19 mouse cellular contexts compared by ENCODE assay signal in genomic region chr2:143853447-143853846, GRCm38 (mm10). TPM values are rescaled to one million over a fixed set of nuclear protein-coding genes. Genes with fewer than 3 reads are reported as not detected.
DNase-seq lines count a peak whose midpoint lies in the region; ATAC-seq and TF ChIP-seq lines count a peak whose summit lies in the region.
"Had no signal": no experiment of that assay in that cellular context is flagged by ENCODE, and none has a peak within 500 bp of the region (broad histone marks: within the 10 kb centered on the region; RNA-seq: fewer than 3 reads in every experiment).

No protein-coding gene starts in this region.

- H3K9me3 ChIP-seq in hindbrain, embryonic 12.5 days (replicated peaks), result no peaks in the 10 kb centered on the region
- H3K9me3 ChIP-seq in hindbrain, embryonic 16.5 days (ENCODE audit: control insufficient read depth, low read length), result no peaks in the 10 kb centered on the region
- no peaks in the 10 kb centered on the region for H3K9me3 ChIP-seq in lung, postnatal 0 days (ENCODE audit: low read length)
- H3K9me3 ChIP-seq: embryonic facial prominence, embryonic 15.5 days; forebrain, embryonic 12.5 days; limb, embryonic 12.5 days had no signal

- no peak overlapping the region for H3K4me2 ChIP-seq in hindbrain, embryonic 12.5 days (replicated peaks)
- no peak overlapping the region for H3K4me2 ChIP-seq in hindbrain, embryonic 16.5 days (ENCODE audit: low read length)
- H3K4me2 ChIP-seq in lung, postnatal 0 days (replicated peaks; ENCODE audit: low read depth, low read length), result no peak overlapping the region
- H3K4me2 ChIP-seq: embryonic facial prominence, embryonic 15.5 days; forebrain, embryonic 12.5 days; limb, embryonic 12.5 days had no signal

- peak; percentile 75 for DNase-seq in lung, postnatal 0 days (ENCODE audit: low spot score)
- no peak for DNase-seq in lung, postnatal 4 days
- no peak for DNase-seq in c-Kit-positive CD71-positive TER-119-positive erythroid progenitor cells, embryonic 14.5 days (ENCODE audit: low spot score)
- DNase-seq: adrenal gland, adult 8-10 months; cerebellum, adult 9-10 months; heart, postnatal 4 days; kidney, adult 18-20 months; kidney, postnatal 4 days; midbrain, embryonic 14.5 days; right cerebral cortex, postnatal 14 days had no signal

- no peak overlapping the region for H3K9ac ChIP-seq in hindbrain, embryonic 12.5 days
- no peak overlapping the region for H3K9ac ChIP-seq in hindbrain, embryonic 16.5 days (ENCODE audit: low read depth, low read length)
- no peak overlapping the region for H3K9ac ChIP-seq in lung, postnatal 0 days (replicated peaks; ENCODE audit: low read depth)
- H3K9ac ChIP-seq: embryonic facial prominence, embryonic 15.5 days; forebrain, embryonic 12.5 days; limb, embryonic 12.5 days had no signal

- peak; percentile 61 for TF ChIP-seq EP300 in lung, postnatal 0 days (IDR thresholded peaks at IDR 0.05)

- 0 out of 2 replicates have a peak, but pooled peaks have one; percentile 22 for ATAC-seq in hindbrain, embryonic 12.5 days (ENCODE audit: low FRiP score)
- ATAC-seq in hindbrain, embryonic 16.5 days, result no peak
- peak; percentile 83 for ATAC-seq in lung, postnatal 0 days
- peak; percentile 84 for ATAC-seq in megakaryocyte, adult 5-6 weeks (ENCODE audit: poor library complexity, severe bottlenecking)
- no peak for ATAC-seq in CD4-positive, CD25-positive, alpha-beta regulatory T cell, adult 4 months
- ATAC-seq in cerebellum, adult (ENCODE audit: insufficient number of reproducible peaks, low FRiP score, low TSS enrichment), result no peak

- no peak for TF ChIP-seq CTCF in lung, postnatal 0 days (IDR thresholded peaks at IDR 0.05)

- H3K36me3 ChIP-seq in hindbrain, embryonic 12.5 days, result no peaks in the 10 kb centered on the region
- no peaks in the 10 kb centered on the region for H3K36me3 ChIP-seq in hindbrain, embryonic 16.5 days (ENCODE audit: control insufficient read depth, insufficient read depth, low read length)
- H3K36me3 ChIP-seq in lung, postnatal 0 days (ENCODE audit: insufficient read depth, low read length), result no peaks in the 10 kb centered on the region
- H3K36me3 ChIP-seq: embryonic facial prominence, embryonic 15.5 days; forebrain, embryonic 12.5 days; limb, embryonic 12.5 days had no signal

- WGBS in hindbrain, embryonic 12.5 days, result 74% methylated on average over 4 of the region's 4 CpGs
- 66% methylated on average over 4 of the region's 4 CpGs for WGBS in hindbrain, embryonic 16.5 days
- 47% methylated on average over 4 of the region's 4 CpGs for WGBS in lung, postnatal 0 days

- no peak overlapping the region for H3K27ac ChIP-seq in hindbrain, embryonic 12.5 days
- H3K27ac ChIP-seq in hindbrain, embryonic 16.5 days (ENCODE audit: low read depth, low read length), result no peak overlapping the region
- peak overlapping the region; percentile 73 for H3K27ac ChIP-seq in lung, postnatal 0 days (ENCODE audit: low read length)
- H3K27ac ChIP-seq: embryonic facial prominence, embryonic 15.5 days; forebrain, embryonic 12.5 days; limb, embryonic 12.5 days; macrophage had no signal

- no peak overlapping the region for H3K4me3 ChIP-seq in hindbrain, embryonic 12.5 days
- no peak overlapping the region for H3K4me3 ChIP-seq in hindbrain, embryonic 16.5 days (ENCODE audit: low read length)
- no peak overlapping the region for H3K4me3 ChIP-seq in lung, postnatal 0 days (ENCODE audit: low read depth, low read length)
- H3K4me3 ChIP-seq: embryonic facial prominence, embryonic 15.5 days; forebrain, embryonic 12.5 days; limb, embryonic 12.5 days had no signal

- no peaks in the 10 kb centered on the region for H3K4me1 ChIP-seq in hindbrain, embryonic 12.5 days
- no peaks in the 10 kb centered on the region for H3K4me1 ChIP-seq in hindbrain, embryonic 16.5 days (ENCODE audit: control insufficient read depth, insufficient read depth, low read depth, low read length)
- H3K4me1 ChIP-seq in lung, postnatal 0 days (ENCODE audit: insufficient read depth, low read depth, low read length), result peaks cover 18% of the 10 kb centered on the region
- H3K4me1 ChIP-seq: embryonic facial prominence, embryonic 15.5 days; forebrain, embryonic 12.5 days had no signal

- H3K27me3 ChIP-seq in hindbrain, embryonic 12.5 days, result no peaks in the 10 kb centered on the region
- no peaks in the 10 kb centered on the region for H3K27me3 ChIP-seq in hindbrain, embryonic 16.5 days (replicated peaks; ENCODE audit: control insufficient read depth, insufficient read depth, low read length)
- no peaks in the 10 kb centered on the region for H3K27me3 ChIP-seq in lung, postnatal 0 days (replicated peaks; ENCODE audit: insufficient read depth, low read length)
- H3K27me3 ChIP-seq: embryonic facial prominence, embryonic 15.5 days; forebrain, embryonic 12.5 days; limb, embryonic 12.5 days had no signal

RNA-seq across cellular contexts. Expression of gene Bfsp1, which starts 9.5 kb away (rescaled TPM):
- 2.3 and 2.4 TPM in 2 replicates for polyA plus RNA-seq in hindbrain, embryonic 12.5 days (2016; fragmentation: Nextera tagmentation; extraction: Ambion mirVana)
- 0.85 and 2.0 TPM in 2 replicates for polyA plus RNA-seq in hindbrain, embryonic 16.5 days (2015; fragmentation: Nextera tagmentation; extraction: Ambion mirVana)
- polyA plus RNA-seq in lung, postnatal 0 days (2015; fragmentation: Nextera tagmentation; extraction: Ambion mirVana), result 3.2 and 4.7 TPM in 2 replicates
- 0.41 TPM in 1 of 2 replicates, not detected in the other for total RNA-seq in megakaryocyte, adult 5-6 weeks (2015)
- total RNA-seq in megakaryocyte, adult 5-6 weeks (2017), result 0.73 and 0.99 TPM in 2 replicates
- polyA plus RNA-seq in CD4-positive, CD25-positive, alpha-beta regulatory T cell, adult 4 months (2017; shearing (Covaris generic)), result not detected

Comparison
In these comparisons a context has a peak if more than half of its experiments do, and no peak if none do; other contexts are left out.
1. ATAC-seq: peak in hindbrain, embryonic 12.5 days (single experiment), lung, postnatal 0 days (single experiment) and megakaryocyte, adult 5-6 weeks (single experiment); none in hindbrain, embryonic 16.5 days (single experiment), CD4-positive, CD25-positive, alpha-beta regulatory T cell, adult 4 months (single experiment) and cerebellum, adult (single experiment).